Mouse (Mus musculus) cerebellum, adult 9-11 months (tissue): ENCODE data around the gene Alox12b.

Experiments
- DNase-seq: peaks from one replicate; pipeline ENCODE4 v3.0.0; 2022

Gene Alox12b

GRCm38 (mm10) chr11:69179512-69179911 lies 22.7 kb downstream of the Alox12b start:
- DNase-seq = no peak

GRCm38 (mm10) chr11:69180120-69180519 lies 23.3 kb downstream of the Alox12b start:
- no peak for DNase-seq

DNA sequence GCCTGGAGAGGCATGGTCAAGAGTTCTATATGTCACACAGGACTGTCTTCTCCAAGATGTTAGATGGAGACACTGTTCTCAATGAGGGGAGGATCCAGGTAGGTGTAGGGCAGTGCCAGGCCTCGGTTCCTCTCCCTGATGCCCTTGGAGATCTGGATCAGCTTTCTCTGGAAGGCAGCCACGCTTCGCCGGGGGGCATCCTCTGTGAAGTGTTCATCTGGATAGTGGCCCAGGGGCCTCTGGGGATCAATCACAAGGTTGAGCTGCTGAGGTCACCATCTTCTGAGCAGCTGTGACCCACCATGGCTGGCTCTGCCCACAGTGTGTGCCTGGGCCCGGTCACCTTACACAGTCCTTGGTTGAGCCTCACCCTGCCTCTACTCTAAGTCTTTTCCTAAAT lies 28.2 kb downstream of the Alox12b start:
- DNase-seq = no peak

DNA sequence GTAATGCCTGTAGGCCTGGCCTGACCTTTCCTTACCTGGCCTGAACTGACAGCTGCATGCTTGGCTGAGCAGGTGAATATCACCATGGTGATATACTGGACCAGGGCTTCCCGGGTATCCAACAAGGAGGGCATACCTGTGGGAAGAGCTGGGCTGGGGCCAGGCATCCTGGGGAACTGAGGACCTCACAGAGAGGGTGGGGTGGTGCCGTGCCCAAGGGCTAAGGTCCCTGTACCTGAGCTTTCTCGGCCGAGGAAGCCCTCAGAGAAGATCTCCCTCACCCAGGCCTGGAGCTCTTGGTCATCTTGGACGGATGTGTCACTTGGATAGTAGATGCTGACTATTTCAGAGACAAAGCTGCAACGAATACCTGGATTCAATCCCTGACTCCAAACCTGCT lies 29.1 kb downstream of the Alox12b start:
- DNase-seq = no peak

- peak; percentile 32 for DNase-seq
These were observed 36.1 kb downstream of the Alox12b start for GRCm38 (mm10) chr11:69192840-69193239.

- peak; percentile 78 for DNase-seq
These were observed 40.0 kb downstream of the Alox12b start for GRCm38 (mm10) chr11:69196766-69197165.

GRCm38 (mm10) chr11:69197194-69197593 lies 40.4 kb downstream of the Alox12b start:
- DNase-seq = peak; percentile 48

GRCm38 (mm10) chr11:69197743-69198142 lies 41.0 kb downstream of the Alox12b start, which contains the start of gene Alox8:
Alox8 (minus strand) TSS chr11:69197843.
- no peak for DNase-seq

DNA sequence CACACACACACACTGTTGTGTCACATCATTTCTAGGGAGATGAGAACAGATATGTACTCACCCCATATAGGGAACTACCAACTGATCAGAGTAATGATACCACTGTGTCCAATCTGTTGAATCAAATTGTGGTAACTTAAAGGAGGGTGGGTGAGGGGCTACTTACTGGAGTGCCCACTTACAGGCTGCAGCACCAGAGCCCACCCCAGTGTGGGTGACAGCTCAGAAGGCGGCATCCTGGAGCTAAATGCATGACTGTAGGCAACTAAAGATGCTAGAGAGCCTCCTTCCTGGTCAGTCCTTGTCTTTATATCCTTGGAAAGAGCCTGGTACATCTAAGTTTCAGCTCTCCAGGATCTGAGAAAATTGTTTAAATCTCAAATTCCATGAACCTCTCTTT lies 42.5 kb downstream of the Alox12b start:
- no peak for DNase-seq

- DNase-seq = no peak
These were observed 43.4 kb downstream of the Alox12b start for GRCm38 (mm10) chr11:69200231-69200630.

GRCm38 (mm10) chr11:69202469-69203230 lies 45.9 kb downstream of the Alox12b start:
- DNase-seq = no peak

DNA sequence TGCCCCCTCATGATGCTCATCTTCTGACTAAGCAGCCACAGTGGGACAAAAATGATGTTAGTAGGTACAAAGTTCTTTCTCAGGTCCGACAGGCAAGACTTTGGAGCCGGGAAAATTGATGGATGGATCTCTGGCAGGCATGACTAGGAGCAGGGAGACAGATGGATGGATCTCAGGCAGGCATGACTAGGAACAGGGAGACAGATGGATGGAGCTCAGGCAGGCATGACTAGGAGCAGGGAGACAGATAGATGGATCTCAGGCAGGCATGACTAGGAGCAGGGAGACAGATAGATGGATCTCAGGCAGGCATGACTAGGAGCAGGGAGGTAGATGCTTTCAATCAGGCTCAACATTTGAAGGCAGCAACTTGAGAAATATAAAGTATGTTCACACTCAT lies 54.6 kb downstream of the Alox12b start:
- peak; percentile 84 for DNase-seq

GRCm38 (mm10) chr11:69217411-69217810 lies 60.6 kb downstream of the Alox12b start:
- DNase-seq = no peak

DNA sequence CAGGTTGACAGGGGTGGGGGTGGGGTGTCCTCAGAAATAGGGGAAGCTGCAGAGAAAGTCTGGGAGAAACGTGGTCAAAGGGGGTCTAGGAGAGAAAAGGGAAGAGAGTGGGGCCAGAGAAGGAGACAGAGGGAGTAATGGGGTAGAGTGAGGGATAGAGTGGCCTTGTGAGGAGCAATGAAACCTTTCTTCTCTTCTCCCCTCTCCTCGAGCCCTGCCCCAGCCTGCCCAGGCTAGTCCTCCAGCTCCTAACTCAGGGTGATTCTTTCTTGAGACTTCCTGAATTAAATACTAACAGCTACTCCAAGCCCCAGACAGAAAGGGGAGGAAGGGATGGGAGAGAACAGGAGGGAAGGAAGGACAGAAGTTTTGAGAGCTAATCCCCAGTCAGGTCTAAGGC lies 61.9 kb downstream of the Alox12b start:
- DNase-seq = no peak
